Mouse (Mus musculus): Measurements from ENCODE around the gene Prr22.

Gene Prr22

GRCm38 (mm10) chr17:56761991-56762410, 8.0 kb upstream of the Prr22 start:
- DNase-seq = peak; percentile 83 to 90

- peak in 1 of 2 experiments; percentile 57 for DNase-seq
Measured at GRCm38 (mm10) chr17:56762769-56763731, 7.0 kb upstream of the Prr22 start.

GRCm38 (mm10) chr17:56763741-56764250, 6.3 kb upstream of the Prr22 start:
- DNase-seq = no peak

GRCm38 (mm10) chr17:56764474-56765354, 5.3 kb upstream of the Prr22 start, which contains the start of gene Dus3l:
Gene Dus3l (plus strand): TSS chr17:56764757.
- DNase-seq = peak; percentile 80 to 87

- no peak for DNase-seq
Measured at GRCm38 (mm10) chr17:56765431-56765830, 4.6 kb upstream of the Prr22 start.

- DNase-seq = no peak
Measured at GRCm38 (mm10) chr17:56766631-56767405, 3.2 kb upstream of the Prr22 start.

GRCm38 (mm10) chr17:56767531-56768135, 2.4 kb upstream of the Prr22 start:
- DNase-seq = no peak

- DNase-seq = no peak
Measured at GRCm38 (mm10) chr17:56768941-56769340, 1.1 kb upstream of the Prr22 start.

- no peak for DNase-seq
Measured at GRCm38 (mm10) chr17:56777568-56777967, 7.5 kb downstream of the Prr22 start.

GRCm38 (mm10) chr17:56778779-56779362, 8.8 kb downstream of the Prr22 start:
- no peak for DNase-seq

- DNase-seq = no peak
Measured at GRCm38 (mm10) chr17:56780291-56780978, 10.4 kb downstream of the Prr22 start.

GRCm38 (mm10) chr17:56788886-56789285, 18.8 kb downstream of the Prr22 start:
- no peak for DNase-seq

- no peak for DNase-seq
Measured at GRCm38 (mm10) chr17:56789286-56789685, 19.2 kb downstream of the Prr22 start.

- DNase-seq = no peak
Measured at GRCm38 (mm10) chr17:56792588-56792987, 22.5 kb downstream of the Prr22 start.

- DNase-seq = no peak
Measured at GRCm38 (mm10) chr17:56793614-56794319, 23.7 kb downstream of the Prr22 start.

- no peak for DNase-seq
Measured at GRCm38 (mm10) chr17:56799276-56799675, 29.2 kb downstream of the Prr22 start.

GRCm38 (mm10) chr17:56802065-56802464, 32.0 kb downstream of the Prr22 start:
- DNase-seq = no peak

GRCm38 (mm10) chr17:56804952-56805351, 34.9 kb downstream of the Prr22 start:
- no peak for DNase-seq

- DNase-seq = no peak
Measured at GRCm38 (mm10) chr17:56805784-56806183, 35.7 kb downstream of the Prr22 start.

- DNase-seq = peak; percentile 30 to 59
Measured at GRCm38 (mm10) chr17:56808518-56808917, 38.5 kb downstream of the Prr22 start.

Measured in spleen, adult 18-20 months (tissue).